Mouse (Mus musculus): ENCODE measurements around the gene Fgf14. TPM values are rescaled to one million over a fixed set of nuclear protein-coding genes. Genes with fewer than 3 reads are reported as not detected.
"Not testable (repeated sequence)": the region's sequence is repeated elsewhere in the genome, so short reads cannot be mapped to it uniquely, and the experiment has no call there.

The Fgf14 gene
- polyA plus RNA-seq, 1 experiment from 2014 or later = 1.1 TPM

- no peak overlapping the region for H3K4me3 ChIP-seq
- no peak for ATAC-seq (ENCODE audit: insufficient number of reproducible peaks, insufficient read depth, low FRiP score, low TSS enrichment, low read depth)
- no peak overlapping the region for H3K9ac ChIP-seq
- H3K9me3 ChIP-seq = no peaks in the 10 kb centered on the region
- no peaks in the 10 kb centered on the region for H3K36me3 ChIP-seq
- 83% methylated on average over 1 of the region's 1 CpGs for WGBS
- H3K4me1 ChIP-seq = no peaks in the 10 kb centered on the region
- H3K27me3 ChIP-seq = no peaks in the 10 kb centered on the region
- no peak overlapping the region for H3K27ac ChIP-seq
- no peak overlapping the region for H3K4me2 ChIP-seq
These were observed 496.7 kb downstream of the Fgf14 start for GRCm38 (mm10) chr14:124180265-124180664.

- 90% methylated on average over 1 of the region's 1 CpGs for WGBS
- no peak for ATAC-seq (ENCODE audit: insufficient number of reproducible peaks, insufficient read depth, low FRiP score, low TSS enrichment, low read depth)
- no peak overlapping the region for H3K27ac ChIP-seq
- no peaks in the 10 kb centered on the region for H3K4me1 ChIP-seq
- H3K4me3 ChIP-seq = no peak overlapping the region
- H3K4me2 ChIP-seq = no peak overlapping the region
- no peaks in the 10 kb centered on the region for H3K36me3 ChIP-seq
- no peaks in the 10 kb centered on the region for H3K9me3 ChIP-seq
- no peak overlapping the region for H3K9ac ChIP-seq
- no peaks in the 10 kb centered on the region for H3K27me3 ChIP-seq
These were observed 502.8 kb downstream of the Fgf14 start for GRCm38 (mm10) chr14:124174111-124174510.

- Histone ChIP-seq H3K27ac (no peak overlapping the region), H3K4me1 (no peaks in the 10 kb centered on the region), H3K4me2 (no peak overlapping the region), H3K36me3 (no peaks in the 10 kb centered on the region), H3K9ac (no peak overlapping the region), H3K4me3 (no peak overlapping the region), H3K9me3 (no peaks in the 10 kb centered on the region), H3K27me3 (no peaks in the 10 kb centered on the region)
- WGBS = 47% methylated on average over 1 of the region's 1 CpGs
- no peak for ATAC-seq (ENCODE audit: insufficient number of reproducible peaks, insufficient read depth, low FRiP score, low TSS enrichment, low read depth)
These were observed 513.2 kb downstream of the Fgf14 start for GRCm38 (mm10) chr14:124163618-124164185.

GRCm38 (mm10) chr14:124147378-124147777 lies 529.5 kb downstream of the Fgf14 start:
- H3K4me3 ChIP-seq = no peak overlapping the region
- no peaks in the 10 kb centered on the region for H3K4me1 ChIP-seq
- no peaks in the 10 kb centered on the region for H3K27me3 ChIP-seq
- no peak for ATAC-seq (ENCODE audit: insufficient number of reproducible peaks, insufficient read depth, low FRiP score, low TSS enrichment, low read depth)
- H3K9ac ChIP-seq = no peak overlapping the region
- no peak overlapping the region for H3K4me2 ChIP-seq
- H3K27ac ChIP-seq = no peak overlapping the region
- no peaks in the 10 kb centered on the region for H3K36me3 ChIP-seq
- H3K9me3 ChIP-seq = no peaks in the 10 kb centered on the region

- 78% methylated on average over 1 of the region's 1 CpGs for WGBS
- no peak overlapping the region for H3K27ac ChIP-seq
- no peak for ATAC-seq (ENCODE audit: insufficient number of reproducible peaks, insufficient read depth, low FRiP score, low TSS enrichment, low read depth)
- H3K9me3 ChIP-seq = no peaks in the 10 kb centered on the region
- no peak overlapping the region for H3K9ac ChIP-seq
- H3K36me3 ChIP-seq = no peaks in the 10 kb centered on the region
- no peaks in the 10 kb centered on the region for H3K27me3 ChIP-seq
- no peak overlapping the region for H3K4me2 ChIP-seq
- no peak overlapping the region for H3K4me3 ChIP-seq
- no peaks in the 10 kb centered on the region for H3K4me1 ChIP-seq
These were observed 569.6 kb downstream of the Fgf14 start for GRCm38 (mm10) chr14:124107205-124107873.

GRCm38 (mm10) chr14:124083126-124083525 lies 593.8 kb downstream of the Fgf14 start:
- Histone ChIP-seq H3K27me3 (no peaks in the 10 kb centered on the region), H3K36me3 (no peaks in the 10 kb centered on the region), H3K9me3 (no peaks in the 10 kb centered on the region), H3K4me3 (no peak overlapping the region), H3K4me1 (no peaks in the 10 kb centered on the region), H3K4me2 (no peak overlapping the region), H3K27ac (no peak overlapping the region), H3K9ac (no peak overlapping the region)
- ATAC-seq (ENCODE audit: insufficient number of reproducible peaks, insufficient read depth, low FRiP score, low TSS enrichment, low read depth) = no peak

- Histone ChIP-seq H3K4me2 (no peak overlapping the region), H3K9ac (no peak overlapping the region), H3K4me3 (no peak overlapping the region), H3K9me3 (no peaks in the 10 kb centered on the region), H3K36me3 (no peaks in the 10 kb centered on the region), H3K27me3 (no peaks in the 10 kb centered on the region), H3K4me1 (no peaks in the 10 kb centered on the region), H3K27ac (no peak overlapping the region)
- ATAC-seq (ENCODE audit: insufficient number of reproducible peaks, insufficient read depth, low FRiP score, low TSS enrichment, low read depth) = no peak
- WGBS = 86% methylated on average over 1 of the region's 1 CpGs
These were observed 632.9 kb downstream of the Fgf14 start for GRCm38 (mm10) chr14:124044016-124044415.

- no peak for ATAC-seq (ENCODE audit: insufficient number of reproducible peaks, insufficient read depth, low FRiP score, low TSS enrichment, low read depth)
- no peak overlapping the region for H3K9ac ChIP-seq
- no peaks in the 10 kb centered on the region for H3K4me1 ChIP-seq
- H3K27me3 ChIP-seq = no peaks in the 10 kb centered on the region
- H3K9me3 ChIP-seq = no peaks in the 10 kb centered on the region
- no peak overlapping the region for H3K4me2 ChIP-seq
- H3K36me3 ChIP-seq = no peaks in the 10 kb centered on the region
- no peak overlapping the region for H3K27ac ChIP-seq
- H3K4me3 ChIP-seq = no peak overlapping the region
- 86% methylated on average over 1 of the region's 1 CpGs for WGBS
These were observed 636.3 kb downstream of the Fgf14 start for GRCm38 (mm10) chr14:124040651-124041050.

- H3K4me3 ChIP-seq = no peak overlapping the region
These were observed 639.5 kb downstream of the Fgf14 start for GRCm38 (mm10) chr14:124037434-124037833.

GRCm38 (mm10) chr14:124036575-124037205 lies 640.2 kb downstream of the Fgf14 start:
- Histone ChIP-seq H3K9ac (no peak overlapping the region), H3K9me3 (no peaks in the 10 kb centered on the region), H3K4me1 (no peaks in the 10 kb centered on the region), H3K4me2 (no peak overlapping the region), H3K4me3 (no peak overlapping the region), H3K27ac (no peak overlapping the region), H3K36me3 (no peaks in the 10 kb centered on the region), H3K27me3 (no peaks in the 10 kb centered on the region)
- WGBS = 33% methylated on average over 1 of the region's 1 CpGs
- no peak for ATAC-seq (ENCODE audit: insufficient number of reproducible peaks, insufficient read depth, low FRiP score, low TSS enrichment, low read depth)

More at GRCm38 (mm10) chr14:124037434-124037833, 639.5 kb downstream of the Fgf14 start:
- Histone ChIP-seq H3K4me2 (no peak overlapping the region), H3K4me1 (no peaks in the 10 kb centered on the region), H3K36me3 (no peaks in the 10 kb centered on the region), H3K27ac (no peak overlapping the region), H3K27me3 (no peaks in the 10 kb centered on the region), H3K9ac (no peak overlapping the region), H3K9me3 (no peaks in the 10 kb centered on the region)
- WGBS = 76% methylated on average over 4 of the region's 4 CpGs
- no peak for ATAC-seq (ENCODE audit: insufficient number of reproducible peaks, insufficient read depth, low FRiP score, low TSS enrichment, low read depth)

GRCm38 (mm10) chr14:124033302-124033701 lies 643.6 kb downstream of the Fgf14 start:
- H3K4me2 ChIP-seq; H3K4me3 ChIP-seq; H3K9me3 ChIP-seq; H3K9ac ChIP-seq; H3K27me3 ChIP-seq; H3K27ac ChIP-seq; ATAC-seq (ENCODE audit: insufficient number of reproducible peaks, insufficient read depth, low FRiP score, low TSS enrichment, low read depth); H3K36me3 ChIP-seq; H3K4me1 ChIP-seq: not testable (repeated sequence)
- 50% methylated on average over 3 of the region's 3 CpGs for WGBS
